Comparison of ENCODE assay signal across 8 mouse cellular contexts in the genomic region with DNA sequence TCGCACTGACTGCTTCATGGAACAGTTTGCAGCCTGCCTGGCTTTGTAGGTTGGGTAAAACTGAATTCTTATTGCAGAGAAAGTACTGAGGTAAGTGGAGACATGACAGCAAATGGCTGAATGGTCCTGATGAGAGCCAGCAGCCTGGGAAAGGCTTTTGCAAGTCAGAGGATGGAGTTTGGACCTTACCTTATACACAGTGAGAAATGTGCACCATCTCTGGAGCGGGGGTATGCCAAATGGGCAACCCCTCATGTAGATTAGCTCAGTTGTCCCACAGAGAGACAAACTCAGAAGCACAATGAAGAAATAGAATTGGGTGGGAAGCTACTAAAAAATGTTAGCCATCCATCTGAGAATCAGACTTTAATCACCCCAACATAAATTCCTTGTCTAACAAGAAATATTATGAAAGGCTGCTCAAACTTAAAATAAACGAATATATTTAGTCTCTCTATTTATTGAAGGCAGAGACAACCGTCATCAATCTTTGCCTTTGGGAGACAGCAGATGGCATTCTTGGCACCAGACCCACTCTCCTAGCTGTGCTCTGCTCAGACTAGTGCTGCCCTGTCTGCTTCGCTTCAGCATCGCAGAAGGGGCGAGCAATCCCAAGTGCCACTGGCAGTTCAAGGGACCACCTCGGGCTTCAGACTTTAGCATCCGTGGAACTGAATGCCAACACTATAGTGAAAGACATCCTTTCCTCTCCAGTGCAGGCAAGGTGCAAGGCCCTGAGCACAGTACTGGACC. TPM values are rescaled to one million over a fixed set of nuclear protein-coding genes. Genes with fewer than 3 reads are reported as not detected.
DNase-seq lines count a peak whose midpoint lies in the region; ATAC-seq and TF ChIP-seq lines count a peak whose summit lies in the region.

No protein-coding gene starts in this region.

- H3K9ac ChIP-seq in heart, embryonic 11.5 days (ENCODE audit: low read depth, low read length): no peak overlapping the region
- no peak overlapping the region for H3K9ac ChIP-seq in kidney, embryonic 16.5 days (replicated peaks; ENCODE audit: low read length)

- no peak overlapping the region for H3K27ac ChIP-seq in heart, embryonic 11.5 days (ENCODE audit: low read depth, low read length)
- no peak overlapping the region; the same call in 1 of the 2 replicates for H3K27ac ChIP-seq in kidney, embryonic 16.5 days (ENCODE audit: low read length)

- H3K9me3 ChIP-seq in heart, embryonic 11.5 days (replicated peaks; ENCODE audit: control insufficient read depth, low read length): no peaks in the 10 kb centered on the region
- no peaks in the 10 kb centered on the region for H3K9me3 ChIP-seq in kidney, embryonic 16.5 days (ENCODE audit: low read length)

- no peaks in the 10 kb centered on the region for H3K27me3 ChIP-seq in heart, embryonic 11.5 days (ENCODE audit: control insufficient read depth, insufficient read depth, low read length)
- H3K27me3 ChIP-seq in kidney, embryonic 16.5 days (ENCODE audit: insufficient read depth, low read length): no peaks in the 10 kb centered on the region

- TF ChIP-seq CTCF in brain, embryonic 14.5 days (IDR thresholded peaks at IDR 0.05; ENCODE audit: borderline replicate concordance, extremely low read depth, insufficient read depth, insufficient read length): no peak

- 80% methylated on average over 9 of the region's 9 CpGs for WGBS in heart, embryonic 11.5 days (ENCODE audit: insufficient replicate concordance)
- WGBS in kidney, embryonic 16.5 days: 74% methylated on average over 9 of the region's 9 CpGs

- peak; percentile 51 for DNase-seq in adrenal gland, adult 2 months
- DNase-seq in adrenal gland, adult 8-10 months: no peak
- peak; percentile 92 for DNase-seq in brain, embryonic 14.5 days (ENCODE audit: low read depth)
- peak; percentile 46 to 58 for DNase-seq in frontal cortex, postnatal 25 days (ENCODE audit: low spot score in 2 of 2)
- peak; percentile 77 to 79 for DNase-seq in left cerebral cortex, postnatal 36 days (ENCODE audit: low spot score in 2 of 2)
- DNase-seq in thymus, postnatal 25 days: no peak

- H3K36me3 ChIP-seq in heart, embryonic 11.5 days (ENCODE audit: control insufficient read depth, insufficient read depth, low read length): no peaks in the 10 kb centered on the region
- H3K36me3 ChIP-seq in kidney, embryonic 16.5 days (ENCODE audit: insufficient read depth, low read length): no peaks in the 10 kb centered on the region

- H3K4me3 ChIP-seq in heart, embryonic 11.5 days (ENCODE audit: low read depth, low read length): no peak overlapping the region
- H3K4me3 ChIP-seq in kidney, embryonic 16.5 days (ENCODE audit: low read length): no peak overlapping the region

- H3K4me1 ChIP-seq in heart, embryonic 11.5 days (ENCODE audit: control insufficient read depth, insufficient read depth, low read length): no peaks in the 10 kb centered on the region
- H3K4me1 ChIP-seq in kidney, embryonic 16.5 days (ENCODE audit: insufficient read depth, low read length): peaks cover 49% of the 10 kb centered on the region

- intact Hi-C loops in left cerebral cortex, postnatal 36 days (cut with DNase I): loop anchor here (5.0 kb wide), 1 partner anchor 53 kb away; the partner anchor contains the start of gene Ldlrad3

- no peak for TF ChIP-seq POLR2A in brain, embryonic 14.5 days (IDR thresholded peaks at IDR 0.05; ENCODE audit: borderline replicate concordance, extremely low read depth, insufficient read depth, insufficient read length, poor library complexity, severe bottlenecking)

- no peak overlapping the region for H3K4me2 ChIP-seq in heart, embryonic 11.5 days
- no peak overlapping the region for H3K4me2 ChIP-seq in kidney, embryonic 16.5 days (replicated peaks; ENCODE audit: low read depth, low read length)

- ATAC-seq in heart, embryonic 11.5 days (replicated peaks; ENCODE audit: insufficient number of reproducible peaks, low FRiP score, low TSS enrichment): no peak
- ATAC-seq in kidney, embryonic 16.5 days (ENCODE audit: low FRiP score, low TSS enrichment): no peak

RNA-seq across cellular contexts. Expression of gene Ldlrad3, which starts 51.5 kb away (rescaled TPM):
- total RNA-seq in adrenal gland, adult 2 months (2021): 1 to 10 TPM; 7.8 to 9.5 TPM
- 4.3 and 4.9 TPM in 2 replicates for polyA plus RNA-seq in adrenal gland, adult 2 months (2012; rRNA removed)
- total RNA-seq in adrenal gland, adult 8-10 months (2022): 1 to 10 TPM; 6.3 to 7.4 (median 7.0) TPM
- polyA plus RNA-seq in brain, embryonic 14.5 days (2012; rRNA removed): 16.6 and 26.2 TPM in 2 replicates
- 1 to 10 TPM; 8.9 to 9.9 TPM for total RNA-seq in left cerebral cortex, postnatal 36 days (2021)
- polyA plus RNA-seq in heart, embryonic 11.5 days (2014; fragmentation: Nextera tagmentation; extraction: Ambion mirVana): 19.0 and 19.2 TPM in 2 replicates
- polyA plus RNA-seq in kidney, embryonic 16.5 days (2015; fragmentation: Nextera tagmentation; extraction: Ambion mirVana): 38.3 and 42.5 TPM in 2 replicates

Comparison
In these comparisons a context has a peak if more than half of its experiments do, and no peak if none do; other contexts are left out.
1. DNase-seq: peak in adrenal gland, adult 2 months (single experiment), brain, embryonic 14.5 days (single experiment), frontal cortex, postnatal 25 days (2 of 2) and left cerebral cortex, postnatal 36 days (2 of 2); none in adrenal gland, adult 8-10 months (single experiment) and thymus, postnatal 25 days (single experiment).